Mouse (Mus musculus) testis, adult 2 months (tissue): ENCODE data around the gene Tmem63b.

Experiments
- CTCF ChIP-seq: fragments of 200-500 bp; IDR thresholded peaks from 2 replicates; pipeline ENCODE4 v1.5.1; 2012; ENCODE audit warnings: low read depth, mild to moderate bottlenecking, inconsistent platforms, low read length, moderate library complexity; ENCODE audit not compliant: control insufficient read depth, insufficient read depth, insufficient replicate concordance
- POLR2A ChIP-seq: fragments of 200-500 bp; IDR thresholded peaks from 2 replicates; pipeline ENCODE4 v1.6.1; 2012; ENCODE audit warnings: low read depth, mild to moderate bottlenecking, inconsistent platforms, low read length, moderate library complexity; ENCODE audit not compliant: control insufficient read depth

DNA sequence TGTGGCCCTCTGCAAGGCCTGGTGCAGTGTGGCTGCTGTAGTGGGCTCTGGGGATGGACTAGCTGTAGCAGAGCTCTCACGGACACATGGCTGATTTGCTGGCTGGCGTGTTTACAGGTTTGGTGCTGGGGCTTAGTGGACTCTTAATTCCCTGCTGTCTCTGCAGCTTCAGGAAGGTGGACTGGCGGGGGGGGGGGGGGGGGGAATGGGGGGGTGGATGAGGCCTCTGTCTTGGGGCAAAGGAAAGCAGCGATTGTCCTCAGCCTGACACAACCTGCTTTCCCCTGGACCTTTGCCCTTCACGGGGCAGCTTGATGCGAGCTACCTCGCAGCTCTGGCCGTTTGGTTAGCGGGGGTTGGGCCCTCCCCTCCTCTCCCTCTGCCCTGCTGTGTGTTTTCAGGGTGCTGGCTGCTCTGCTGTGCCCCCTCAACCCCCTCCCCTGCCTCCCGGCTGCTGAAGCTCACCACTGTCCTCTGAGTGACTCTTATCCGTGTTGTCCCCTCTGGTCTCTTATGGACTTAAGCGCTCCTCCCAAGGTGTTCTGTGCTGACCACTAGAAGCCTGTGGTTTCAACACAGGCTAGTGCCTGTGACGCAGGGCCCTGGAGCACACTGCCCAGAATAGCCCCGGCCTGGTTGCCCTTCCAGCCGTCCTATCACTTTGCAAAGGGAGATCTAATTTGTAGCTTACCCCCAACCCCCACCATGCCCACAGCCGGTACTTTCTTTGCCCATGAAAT lies 14.0 kb upstream of the Tmem63b start:
- TF ChIP-seq POLR2A (no peak), CTCF (no peak)
